Comparison of ENCODE assay signal across 19 mouse cellular contexts in genomic region chr3:40669395-40669794, GRCm38 (mm10). TPM values are rescaled to one million over a fixed set of nuclear protein-coding genes. Genes with fewer than 3 reads are reported as not detected.
DNase-seq lines count a peak whose midpoint lies in the region; ATAC-seq lines count a peak whose summit lies in the region.
"Had no signal": no experiment of that assay in that cellular context is flagged by ENCODE, and none has a peak within 500 bp of the region (broad histone marks: within the 10 kb centered on the region; RNA-seq: fewer than 3 reads in every experiment).

No protein-coding gene starts in this region.

- DNase-seq in heart, adult 11 months = peak; percentile 41
- no peak for DNase-seq in heart, postnatal 4 days
- DNase-seq in natural killer cell, adult 2 months (ENCODE audit: low spot score in 2 of 2) = peak; percentile 15 to 56
- no peak for DNase-seq in lung, postnatal 36 days
- DNase-seq in liver = no peak
- DNase-seq: adrenal gland, adult 2 months; adrenal gland, postnatal 10 days; adrenal gland, postnatal 25 days; cerebellum, adult 11 months; cerebellum, adult 18-20 months; cerebellum, adult 8-10 months; cerebellum, adult 9-11 months; cerebellum, postnatal 14 days; cerebellum, postnatal 36 days; forebrain, postnatal 0 days had no signal

- peak; percentile 47; the same call in 1 of the 2 replicates for ATAC-seq in granulocyte monocyte progenitor cell, adult 5-6 weeks (replicated peaks; ENCODE audit: poor library complexity, severe bottlenecking)
- ATAC-seq: forebrain, embryonic 13.5 days; forebrain, embryonic 15.5 days; forebrain, postnatal 0 days had no signal

RNA-seq across cellular contexts. Expression of gene Slc25a31, which starts 39.3 kb away (rescaled TPM):
- 1 to 10 TPM in 1 of 2 experiments, under 1 TPM in 1; 0.90 to 1.0 TPM for total RNA-seq in heart, postnatal 4 days (2021)
- total RNA-seq in granulocyte monocyte progenitor cell, adult 5-6 weeks (2014; fragmentation: Nextera tagmentation) = not detected in 2 replicates
- not detected in 2 replicates for total RNA-seq in granulocyte monocyte progenitor cell, adult 5-6 weeks (2017)
- total RNA-seq: MEL had no signal

Comparison
In these comparisons a context has a peak if more than half of its experiments do, and no peak if none do; other contexts are left out.
1. DNase-seq: peak in heart, adult 11 months (single experiment) and natural killer cell, adult 2 months (2 of 2); none in heart, postnatal 4 days (single experiment), lung, postnatal 36 days (single experiment) and liver (single experiment).